Mouse (Mus musculus) cerebellum, adult 2 months (tissue): ENCODE results near the gene Rfx8. TPM values are rescaled to one million over a fixed set of nuclear protein-coding genes. Genes with fewer than 3 reads are reported as not detected.

Source experiments
- DNase-seq, 2 experiments: peaks; one replicate each; pipeline ENCODE4 v3.0.0; 2021
- H3K27ac ChIP-seq: fragments of 200-500 bp; 2 replicates; pipeline ENCODE4 v1.5.1; 2012; ENCODE audit warnings: low read length, control low read depth, inconsistent platforms; ENCODE audit not compliant: insufficient read depth
- H3K27me3 ChIP-seq: fragments of 200-500 bp; 2 replicates; pipeline ENCODE4 v1.6.1; 2012; ENCODE audit warnings: inconsistent platforms, mild to moderate bottlenecking, low read length, moderate library complexity; ENCODE audit not compliant: control insufficient read depth, insufficient read depth
- H3K4me1 ChIP-seq: fragments of 200-500 bp; 2 replicates; pipeline ENCODE4 v1.6.1; 2011; ENCODE audit warnings: low read length; ENCODE audit not compliant: control insufficient read depth, insufficient read depth
- H3K4me3 ChIP-seq: fragments of 200-500 bp; replicated peaks from 2 replicates; pipeline ENCODE3; 2011; ENCODE audit warnings: mild to moderate bottlenecking, low read depth, low read length, control low read depth; ENCODE audit not compliant: insufficient read depth
- CTCF ChIP-seq: fragments of 200-500 bp; IDR thresholded peaks from 2 replicates; pipeline ENCODE4 v1.5.1; 2011; ENCODE audit warnings: low read depth, mild to moderate bottlenecking, control low read depth, low read length, moderate library complexity, borderline replicate concordance; ENCODE audit not compliant: insufficient read depth
- POLR2A ChIP-seq: fragments of 200-500 bp; IDR thresholded peaks from 2 replicates; pipeline ENCODE4 v1.6.1; 2011; ENCODE audit warnings: low read length, control low read depth, borderline replicate concordance; ENCODE audit not compliant: insufficient read depth
- WGBS: fragments of 180-500 bp; shearing (Covaris S2); methylation state at CpG from one replicate; pipeline ENCODE4 v1.1.7; 2018; 5-methylcytosine and 5-hydroxymethylcytosine counted together
- polyA plus RNA-seq: library from polyadenylated mRNA; depleted of rRNA; stranded (reverse); fragments of >200 nt; gene quantifications from 2 replicates; pipeline ENCODE4 v1.2.3, GENCODE M21; 2012

Gene Rfx8
- polyA plus RNA-seq, 1 experiment: 0.26 TPM

- Histone ChIP-seq H3K4me1 (peaks cover 7% of the 10 kb centered on the region; the same call in 1 of the 2 replicates), H3K27ac (no peak overlapping the region), H3K27me3 (no peaks in the 10 kb centered on the region), H3K4me3 (no peak overlapping the region)
- DNase-seq: no peak
- TF ChIP-seq POLR2A (no peak), CTCF (no peak)
- WGBS: 64% methylated on average over 7 of the region's 7 CpGs
Measured at GRCm38 (mm10) chr1:39700599-39701273, 20.1 kb downstream of the Rfx8 start.

- no peak for DNase-seq
- no peak for TF ChIP-seq POLR2A
- TF ChIP-seq CTCF: no peak
- WGBS: 53% methylated on average over 6 of the region's 6 CpGs
Measured at GRCm38 (mm10) chr1:39698456-39698855, 22.3 kb downstream of the Rfx8 start.

GRCm38 (mm10) chr1:39695198-39695597 lies 25.6 kb downstream of the Rfx8 start:
- Histone ChIP-seq H3K4me3 (no peak overlapping the region), H3K27me3 (no peaks in the 10 kb centered on the region), H3K4me1 (peaks cover 3% of the 10 kb centered on the region; the same call in 1 of the 2 replicates), H3K27ac (no peak overlapping the region)
- WGBS: 59% methylated on average over 4 of the region's 4 CpGs
- DNase-seq: no peak
- TF ChIP-seq CTCF (no peak), POLR2A (no peak)

More at GRCm38 (mm10) chr1:39698456-39698855, 22.3 kb downstream of the Rfx8 start:
- H3K27me3 ChIP-seq: no peaks in the 10 kb centered on the region
- no peak overlapping the region for H3K27ac ChIP-seq
- H3K4me1 ChIP-seq: peaks cover 7% of the 10 kb centered on the region; the same call in 1 of the 2 replicates
- H3K4me3 ChIP-seq: no peak overlapping the region

GRCm38 (mm10) chr1:39694756-39695155 lies 26.0 kb downstream of the Rfx8 start:
- TF ChIP-seq POLR2A: no peak
- no peak for TF ChIP-seq CTCF
- DNase-seq: no peak
- Histone ChIP-seq H3K27ac (no peak overlapping the region), H3K27me3 (no peaks in the 10 kb centered on the region), H3K4me1 (peaks cover 3% of the 10 kb centered on the region; the same call in 1 of the 2 replicates), H3K4me3 (no peak overlapping the region)
- 40% methylated on average over 7 of the region's 7 CpGs for WGBS

- TF ChIP-seq POLR2A (no peak), CTCF (no peak)
- WGBS: 92% methylated on average over 3 of the region's 3 CpGs
- Histone ChIP-seq H3K4me1 (no peaks in the 10 kb centered on the region), H3K27me3 (no peaks in the 10 kb centered on the region), H3K27ac (no peak overlapping the region), H3K4me3 (no peak overlapping the region)
- no peak for DNase-seq
Measured at GRCm38 (mm10) chr1:39691974-39692373, 28.8 kb downstream of the Rfx8 start.

- no peak for DNase-seq
- H3K4me1 ChIP-seq: no peaks in the 10 kb centered on the region
- no peak for TF ChIP-seq POLR2A
- no peak for TF ChIP-seq CTCF
- 30% methylated on average over 4 of the region's 4 CpGs for WGBS
- no peaks in the 10 kb centered on the region for H3K27me3 ChIP-seq
- no peak overlapping the region for H3K4me3 ChIP-seq
- no peak overlapping the region for H3K27ac ChIP-seq
Measured at GRCm38 (mm10) chr1:39691061-39691460, 29.7 kb downstream of the Rfx8 start.

GRCm38 (mm10) chr1:39688573-39688972 lies 32.2 kb downstream of the Rfx8 start:
- no peaks in the 10 kb centered on the region for H3K4me1 ChIP-seq
- no peaks in the 10 kb centered on the region for H3K27me3 ChIP-seq
- 83% methylated on average over 6 of the region's 6 CpGs for WGBS
- no peak overlapping the region for H3K4me3 ChIP-seq
- no peak overlapping the region for H3K27ac ChIP-seq
- no peak for TF ChIP-seq CTCF
- TF ChIP-seq POLR2A: no peak
- DNase-seq: no peak

- 42% methylated on average over 9 of the region's 9 CpGs for WGBS
- no peak for DNase-seq
- no peaks in the 10 kb centered on the region for H3K27me3 ChIP-seq
- no peak for TF ChIP-seq POLR2A
- TF ChIP-seq CTCF: no peak
- no peak overlapping the region for H3K27ac ChIP-seq
- H3K4me3 ChIP-seq: no peak overlapping the region
- no peaks in the 10 kb centered on the region for H3K4me1 ChIP-seq
Measured at GRCm38 (mm10) chr1:39687279-39687678, 33.5 kb downstream of the Rfx8 start.
